Mouse (Mus musculus): ENCODE data around the gene Dlgap3.

GRCm38 (mm10) chr4:127172119-127172518, 3.1 kb downstream of the Dlgap3 start:
- TF ChIP-seq ZC3H11A (IDR thresholded peaks at IDR 0.05; ENCODE audit: borderline replicate concordance, low read depth, low read length) (no peak), MAFK (IDR thresholded peaks at IDR 0.05; ENCODE audit: insufficient read depth, low read depth, low read length) (no peak)

Measured in ES-E14 (cell line).